Mouse (Mus musculus) liver, embryonic 14.5 days (tissue): ENCODE measurements at regions not wholly inside any gene's neighbourhood (a gene's known extent, or its start where the extent isn't known, plus 50 kb on each side); places are given as distances from the start of the nearest gene placed in this dataset.
"Not testable (repeated sequence)": the region's sequence is repeated elsewhere in the genome, so short reads cannot be mapped to it uniquely, and the experiment has no call there.

Experiments used
- ATAC-seq: fragments of 200-750 bp; cut with Nextera tagmentation; 2 replicates; pipeline ENCODE4 v1.8.0; 2017; ENCODE audit warnings: moderate number of reproducible peaks, mild to moderate bottlenecking, moderate library complexity; ENCODE audit not compliant: insufficient read depth
- DNase-seq, 3 experiments: peaks; one replicate each; pipeline ENCODE4 v3.0.0-alpha.2; 2012 to 2013; ENCODE audit warnings: low read depth in 3 of 3, low spot score in 3 of 3
- H3K27ac ChIP-seq: fragments of 300-500 bp; sonication (generic); 2 replicates; pipeline ENCODE4 v1.5.1; 2014; ENCODE audit warnings: moderate library complexity, mild to moderate bottlenecking, control low read depth, inconsistent platforms
- H3K27me3 ChIP-seq: fragments of 300-500 bp; sonication (generic); 2 replicates; pipeline ENCODE4 v1.6.1; 2014; ENCODE audit warnings: mild to moderate bottlenecking, low read length, moderate library complexity; ENCODE audit not compliant: control insufficient read depth, insufficient read depth
- H3K36me3 ChIP-seq: fragments of 300-500 bp; sonication (generic); replicated peaks from 2 replicates; pipeline ENCODE4 v1.6.1; 2014; ENCODE audit warnings: low read depth; ENCODE audit not compliant: control insufficient read depth, insufficient read depth
- H3K4me1 ChIP-seq, 2 experiments: fragments of 200-500 bp in 1 of 2; fragments of 300-500 bp in 1 of 2; sonication (generic) in 1 of 2; replicated peaks; 2 replicates each; pipeline ENCODE4 v1.6.1; 2012 to 2014; ENCODE audit warnings: antibody characterized with exemption in 1 of 2, inconsistent platforms in 1 of 2, low read length in 1 of 2; ENCODE audit not compliant: control insufficient read depth in 2 of 2, insufficient read depth in 2 of 2
- H3K4me2 ChIP-seq: fragments of 300-500 bp; sonication (generic); 2 replicates; pipeline ENCODE4 v1.6.1; 2014; ENCODE audit warnings: low read depth, mild to moderate bottlenecking, control low read depth, moderate library complexity
- H3K4me3 ChIP-seq, 2 experiments: fragments of 200-500 bp in 1 of 2; fragments of 300-500 bp in 1 of 2; sonication (generic) in 1 of 2; 2 replicates each; pipeline ENCODE4 v1.5.1; 2012 to 2014; ENCODE audit warnings: low read depth in 2 of 2, low read length in 2 of 2, mild to moderate bottlenecking in 2 of 2, control low read depth in 1 of 2, inconsistent platforms in 1 of 2, moderate library complexity in 1 of 2; ENCODE audit not compliant: insufficient read depth in 1 of 2
- H3K9ac ChIP-seq: fragments of 300-500 bp; sonication (generic); replicated peaks from 2 replicates; pipeline ENCODE4 v1.6.1; 2014; ENCODE audit warnings: mild to moderate bottlenecking, control low read depth, moderate library complexity
- H3K9me3 ChIP-seq: fragments of 300-500 bp; sonication (generic); 2 replicates; pipeline ENCODE4 v1.6.1; 2016; ENCODE audit warnings: low read length, mixed read lengths; ENCODE audit not compliant: control insufficient read depth
- CTCF ChIP-seq: IDR thresholded peaks from 2 replicates; pipeline ENCODE4 v1.5.1; 2016; ENCODE audit warnings: antibody characterized with exemption, low read depth, control low read depth
- EP300 ChIP-seq: IDR thresholded peaks from 2 replicates; pipeline ENCODE4 v1.6.1; 2016; ENCODE audit warnings: antibody characterized with exemption, low read depth
- WGBS: fragments of 180-500 bp; shearing (Covaris S2); extraction: QIAGEN DNeasy Blood & Tissue Kit; methylation state at CpG from one replicate; pipeline ENCODE4 v1.1.7; 2014; ENCODE audit not compliant: insufficient replicate concordance; 5-methylcytosine and 5-hydroxymethylcytosine counted together

DNA sequence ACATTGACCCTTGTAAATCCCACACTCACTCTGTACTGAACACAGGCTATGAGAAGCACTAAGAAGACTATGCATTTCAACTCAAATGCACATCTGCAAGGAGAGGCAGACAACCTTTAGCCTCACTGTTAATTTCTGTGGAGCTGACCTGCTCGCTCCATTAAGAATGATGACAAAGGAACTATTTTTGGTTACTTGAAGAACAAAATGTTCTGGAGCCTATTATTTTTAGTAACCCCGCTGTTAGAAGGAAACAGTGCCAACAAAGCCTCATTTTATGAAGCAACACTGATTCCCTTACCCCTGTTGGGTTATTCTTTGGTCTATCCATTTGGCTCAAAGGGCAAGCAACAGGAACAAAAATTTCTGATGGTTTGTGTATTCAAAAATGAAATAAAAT, 182.2 kb upstream of the Akr1e1 start:
- Histone ChIP-seq H3K36me3 (no peaks in the 10 kb centered on the region), H3K9me3 (no peaks in the 10 kb centered on the region), H3K27ac (no peak overlapping the region), H3K9ac (no peak overlapping the region), H3K27me3 (no peaks in the 10 kb centered on the region), H3K4me2 (no peak overlapping the region), H3K4me1 (no peaks in the 10 kb centered on the region), H3K4me3 (no peak overlapping the region)
- no peak for DNase-seq
- 50% methylated on average over 2 of the region's 2 CpGs for WGBS
- TF ChIP-seq CTCF (no peak), EP300 (no peak)
- ATAC-seq, result no peak

- Histone ChIP-seq H3K4me3 (no peak overlapping the region), H3K9me3 (no peaks in the 10 kb centered on the region), H3K4me1 (no peaks in the 10 kb centered on the region), H3K9ac (no peak overlapping the region), H3K36me3 (no peaks in the 10 kb centered on the region), H3K27ac (no peak overlapping the region), H3K27me3 (no peaks in the 10 kb centered on the region), H3K4me2 (no peak overlapping the region)
- WGBS, result 29% methylated on average over 2 of the region's 2 CpGs
- TF ChIP-seq EP300, result no peak
- TF ChIP-seq CTCF, result no peak
- ATAC-seq (no peak), DNase-seq (no peak)
Observed at GRCm38 (mm10) chr13:4790414-4790813, 181.4 kb upstream of the Akr1e1 start.

DNA sequence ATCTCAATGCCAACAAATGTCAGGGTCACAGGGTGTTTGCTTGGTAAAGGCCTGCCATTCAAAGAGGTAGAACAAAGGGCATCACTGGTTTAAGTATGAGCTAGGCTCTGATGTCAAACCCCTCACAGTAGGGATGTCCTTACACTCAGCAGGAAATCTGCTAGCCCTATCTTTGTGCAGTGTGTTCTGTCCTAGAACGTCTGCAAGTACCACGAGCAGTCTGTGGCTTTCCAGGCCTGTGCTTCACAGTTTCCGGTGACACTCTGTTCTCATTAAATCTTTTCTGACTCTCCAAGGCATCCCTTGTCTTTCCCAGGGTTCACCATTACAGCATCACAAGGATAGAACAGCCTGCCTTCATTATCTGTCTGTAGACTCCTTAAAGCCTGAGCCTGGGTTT, 174.3 kb upstream of the Akr1e1 start:
- Histone ChIP-seq H3K36me3 (no peaks in the 10 kb centered on the region), H3K27ac (no peak overlapping the region), H3K9me3 (no peaks in the 10 kb centered on the region), H3K4me1 (no peaks in the 10 kb centered on the region), H3K27me3 (no peaks in the 10 kb centered on the region), H3K4me2 (no peak overlapping the region), H3K9ac (no peak overlapping the region), H3K4me3 (no peak overlapping the region)
- WGBS, result 28% methylated on average over 3 of the region's 3 CpGs
- DNase-seq, result no peak
- TF ChIP-seq EP300 (no peak), CTCF (no peak)
- no peak for ATAC-seq

DNA sequence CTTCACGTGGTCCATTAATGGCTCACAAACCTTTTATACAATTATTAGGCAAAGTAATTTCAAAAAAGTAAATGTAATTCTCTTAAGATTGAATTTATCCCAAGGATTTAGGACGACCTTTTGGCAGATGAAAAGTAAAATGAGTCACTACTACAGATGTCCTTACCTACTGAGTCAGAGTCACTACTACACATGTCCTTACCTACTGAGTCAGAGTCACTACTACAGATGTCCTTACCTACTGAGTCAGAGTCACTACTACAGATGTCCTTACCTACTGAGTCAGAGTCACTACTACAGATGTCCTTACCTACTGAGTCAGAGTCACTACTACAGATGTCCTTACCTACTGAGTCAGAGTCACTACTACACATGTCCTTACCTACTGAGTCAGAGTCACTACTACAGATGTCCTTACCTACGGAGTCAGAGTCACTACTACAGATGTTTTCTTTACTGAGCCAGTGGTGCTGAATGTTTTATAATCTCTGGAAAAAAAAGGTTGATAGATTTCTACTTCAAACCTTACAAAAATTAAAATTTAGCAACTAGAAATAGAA, 169.4 kb upstream of the Akr1e1 start:
- DNase-seq, H3K4me2 ChIP-seq, H3K27me3 ChIP-seq, H3K36me3 ChIP-seq, H3K4me1 ChIP-seq, H3K9me3 ChIP-seq, ATAC-seq, H3K27ac ChIP-seq, H3K9ac ChIP-seq, H3K4me3 ChIP-seq: not testable (repeated sequence)
- WGBS, result 51% methylated on average over 3 of the region's 3 CpGs

GRCm38 (mm10) chr13:4776855-4777254, 167.9 kb upstream of the Akr1e1 start:
- no peak for TF ChIP-seq EP300
- TF ChIP-seq CTCF, result peak; percentile 20; the same call in 1 of the 2 replicates

More at GRCm38 (mm10) chr13:4776855-4777254, 167.9 kb upstream of the Akr1e1 start:
- Histone ChIP-seq H3K36me3 (no peaks in the 10 kb centered on the region), H3K9ac (no peak overlapping the region), H3K4me2 (no peak overlapping the region), H3K27ac (no peak overlapping the region), H3K27me3 (no peaks in the 10 kb centered on the region), H3K4me1 (no peaks in the 10 kb centered on the region), H3K4me3 (no peak overlapping the region), H3K9me3 (no peaks in the 10 kb centered on the region)
- WGBS, result 19% methylated on average over 4 of the region's 4 CpGs
- no peak for ATAC-seq
- DNase-seq, result no peak
